ENCODE assay signal across 9 mouse cellular contexts in genomic region chr9:103234565-103235165, GRCm38 (mm10). TPM values are rescaled to one million over a fixed set of nuclear protein-coding genes. Genes with fewer than 3 reads are reported as not detected.
A peak's percentile ranks its signal among the peaks of the same experiment; 100 is the strongest.
DNase-seq lines count a peak whose midpoint lies in the region; ATAC-seq and TF ChIP-seq lines count a peak whose summit lies in the region.
"Had no signal": no experiment of that assay in that cellular context is flagged by ENCODE, and none has a peak within 500 bp of the region (broad histone marks: within the 10 kb centered on the region; RNA-seq: fewer than 3 reads in every experiment).

No protein-coding gene starts in this region.

- peaks cover 3% of the 10 kb centered on the region; the same call in 1 of the 2 replicates for H3K4me1 ChIP-seq in cerebellum, adult 2 months (ENCODE audit: control insufficient read depth, insufficient read depth, low read length)
- H3K4me1 ChIP-seq in neural tube, embryonic 13.5 days (replicated peaks) = peaks cover 21% of the 10 kb centered on the region
- H3K4me1 ChIP-seq in neural tube, embryonic 15.5 days = peaks cover 15% of the 10 kb centered on the region
- peaks cover 10% of the 10 kb centered on the region for H3K4me1 ChIP-seq in lung, embryonic 15.5 days

- TF ChIP-seq POLR2A in cerebellum, adult 2 months (IDR thresholded peaks at IDR 0.05; ENCODE audit: borderline replicate concordance, insufficient read depth, low read length) = no peak

- DNase-seq in cerebellum, adult 2 months = peak; percentile 18 to 19
- no peak for DNase-seq in cerebellum, adult 11 months
- DNase-seq in testis, postnatal 14 days (ENCODE audit: low spot score) = peak; percentile 72
- no peak for DNase-seq in heart, postnatal 25 days (ENCODE audit: low spot score)
- DNase-seq in neural tube, embryonic 10.5 days (ENCODE audit: extremely low spot score, low spot score) = no peak
- DNase-seq: cerebellum, postnatal 25 days had no signal

- no peaks in the 10 kb centered on the region for H3K27me3 ChIP-seq in cerebellum, adult 2 months (ENCODE audit: control insufficient read depth, insufficient read depth, low read length)
- no peaks in the 10 kb centered on the region for H3K27me3 ChIP-seq in neural tube, embryonic 13.5 days
- H3K27me3 ChIP-seq in neural tube, embryonic 15.5 days (replicated peaks) = no peaks in the 10 kb centered on the region
- H3K27me3 ChIP-seq in lung, embryonic 15.5 days = no peaks in the 10 kb centered on the region

- 49% methylated on average over 7 of the region's 7 CpGs for WGBS in cerebellum, adult 2 months
- 58% methylated on average over 7 of the region's 7 CpGs for WGBS in neural tube, embryonic 13.5 days
- WGBS in neural tube, embryonic 15.5 days = 52% methylated on average over 7 of the region's 7 CpGs
- 47% methylated on average over 7 of the region's 7 CpGs for WGBS in lung, embryonic 15.5 days

- no peak for TF ChIP-seq CTCF in cerebellum, adult 2 months (IDR thresholded peaks at IDR 0.05; ENCODE audit: borderline replicate concordance, insufficient read depth, low read depth, low read length)

- H3K4me3 ChIP-seq in cerebellum, adult 2 months (replicated peaks; ENCODE audit: insufficient read depth, low read depth, low read length) = no peak overlapping the region
- no peak overlapping the region for H3K4me3 ChIP-seq in neural tube, embryonic 13.5 days
- no peak overlapping the region for H3K4me3 ChIP-seq in neural tube, embryonic 15.5 days (replicated peaks)
- no peak overlapping the region for H3K4me3 ChIP-seq in lung, embryonic 15.5 days

- no peaks in the 10 kb centered on the region for H3K36me3 ChIP-seq in neural tube, embryonic 13.5 days
- no peaks in the 10 kb centered on the region for H3K36me3 ChIP-seq in neural tube, embryonic 15.5 days
- no peaks in the 10 kb centered on the region for H3K36me3 ChIP-seq in lung, embryonic 15.5 days

- H3K4me2 ChIP-seq in neural tube, embryonic 13.5 days = no peak overlapping the region
- H3K4me2 ChIP-seq in neural tube, embryonic 15.5 days = no peak overlapping the region
- no peak overlapping the region for H3K4me2 ChIP-seq in lung, embryonic 15.5 days

- H3K9me3 ChIP-seq in neural tube, embryonic 13.5 days = no peaks in the 10 kb centered on the region
- no peaks in the 10 kb centered on the region for H3K9me3 ChIP-seq in neural tube, embryonic 15.5 days (replicated peaks)
- no peaks in the 10 kb centered on the region for H3K9me3 ChIP-seq in lung, embryonic 15.5 days

- intact Hi-C loops in heart, postnatal 25 days (cut with DNase I) = no loop called here

- H3K9ac ChIP-seq in neural tube, embryonic 13.5 days = no peak overlapping the region
- H3K9ac ChIP-seq in neural tube, embryonic 15.5 days (replicated peaks) = no peak overlapping the region
- H3K9ac ChIP-seq in lung, embryonic 15.5 days = no peak overlapping the region

- H3K27ac ChIP-seq in cerebellum, adult 2 months (ENCODE audit: insufficient read depth, low read length) = peak overlapping the region; percentile 38; the same call in 1 of the 2 replicates
- H3K27ac ChIP-seq in neural tube, embryonic 13.5 days (replicated peaks) = 0 out of 2 replicates have a peak overlapping the region, but pooled peaks have one; percentile 18
- H3K27ac ChIP-seq in neural tube, embryonic 15.5 days (replicated peaks) = no peak overlapping the region
- H3K27ac ChIP-seq in lung, embryonic 15.5 days = peak overlapping the region; percentile 45

- ATAC-seq in neural tube, embryonic 13.5 days (ENCODE audit: low read depth) = no peak
- ATAC-seq in neural tube, embryonic 15.5 days (ENCODE audit: low FRiP score) = no peak
- ATAC-seq in lung, embryonic 15.5 days (ENCODE audit: borderline replicate concordance, extremely low read depth, low FRiP score, low TSS enrichment) = no peak

RNA-seq across cellular contexts. Expression of gene Trf, which starts 4.4 kb away (rescaled TPM):
- 936 and 1,078 TPM in 2 replicates for polyA plus RNA-seq in cerebellum, adult 2 months (2012; rRNA removed)
- 27.1 and 41.0 TPM in 2 replicates for polyA plus RNA-seq in neural tube, embryonic 13.5 days (2015; fragmentation: Nextera tagmentation; extraction: Ambion mirVana)
- polyA plus RNA-seq in neural tube, embryonic 15.5 days (2015; fragmentation: Nextera tagmentation; extraction: Ambion mirVana) = 38.9 and 52.8 TPM in 2 replicates
- 81.9 and 117 TPM in 2 replicates for polyA plus RNA-seq in lung, embryonic 15.5 days (2015; fragmentation: Nextera tagmentation; extraction: Ambion mirVana)
- 10 to 100 TPM; 39.7 to 47.5 TPM for total RNA-seq in heart, postnatal 25 days (2021)

RNA-seq across cellular contexts. Expression of gene Gm20425, which starts 4.6 kb away (rescaled TPM):
- polyA plus RNA-seq in cerebellum, adult 2 months (2012; rRNA removed) = 0.39 TPM in 1 of 2 replicates, not detected in the other
- polyA plus RNA-seq in neural tube, embryonic 13.5 days (2015; fragmentation: Nextera tagmentation; extraction: Ambion mirVana) = 3.0 and 3.5 TPM in 2 replicates
- polyA plus RNA-seq in neural tube, embryonic 15.5 days (2015; fragmentation: Nextera tagmentation; extraction: Ambion mirVana) = 0.35 TPM in 1 of 2 replicates, not detected in the other
- 0.49 and 0.84 TPM in 2 replicates for polyA plus RNA-seq in lung, embryonic 15.5 days (2015; fragmentation: Nextera tagmentation; extraction: Ambion mirVana)
- 1 to 10 TPM; 6.7 to 8.0 TPM for total RNA-seq in heart, postnatal 25 days (2021)

RNA-seq across cellular contexts. Expression of gene Srprb, which starts 32.7 kb away (rescaled TPM):
- 48.8 and 51.5 TPM in 2 replicates for polyA plus RNA-seq in cerebellum, adult 2 months (2012; rRNA removed)
- polyA plus RNA-seq in neural tube, embryonic 13.5 days (2015; fragmentation: Nextera tagmentation; extraction: Ambion mirVana) = 51.5 and 56.3 TPM in 2 replicates
- polyA plus RNA-seq in neural tube, embryonic 15.5 days (2015; fragmentation: Nextera tagmentation; extraction: Ambion mirVana) = 58.5 and 60.9 TPM in 2 replicates
- polyA plus RNA-seq in lung, embryonic 15.5 days (2015; fragmentation: Nextera tagmentation; extraction: Ambion mirVana) = 62.5 and 66.0 TPM in 2 replicates
- 10 to 100 TPM; 18.0 to 19.4 TPM for total RNA-seq in heart, postnatal 25 days (2021)

Comparison
In these comparisons a context has a peak if more than half of its experiments do, and no peak if none do; other contexts are left out.
1. DNase-seq: peak in cerebellum, adult 2 months (2 of 2) and testis, postnatal 14 days (single experiment); none in cerebellum, adult 11 months (single experiment), heart, postnatal 25 days (single experiment) and neural tube, embryonic 10.5 days (single experiment).